Mouse (Mus musculus): ENCODE data around the gene Abr.

DNA sequence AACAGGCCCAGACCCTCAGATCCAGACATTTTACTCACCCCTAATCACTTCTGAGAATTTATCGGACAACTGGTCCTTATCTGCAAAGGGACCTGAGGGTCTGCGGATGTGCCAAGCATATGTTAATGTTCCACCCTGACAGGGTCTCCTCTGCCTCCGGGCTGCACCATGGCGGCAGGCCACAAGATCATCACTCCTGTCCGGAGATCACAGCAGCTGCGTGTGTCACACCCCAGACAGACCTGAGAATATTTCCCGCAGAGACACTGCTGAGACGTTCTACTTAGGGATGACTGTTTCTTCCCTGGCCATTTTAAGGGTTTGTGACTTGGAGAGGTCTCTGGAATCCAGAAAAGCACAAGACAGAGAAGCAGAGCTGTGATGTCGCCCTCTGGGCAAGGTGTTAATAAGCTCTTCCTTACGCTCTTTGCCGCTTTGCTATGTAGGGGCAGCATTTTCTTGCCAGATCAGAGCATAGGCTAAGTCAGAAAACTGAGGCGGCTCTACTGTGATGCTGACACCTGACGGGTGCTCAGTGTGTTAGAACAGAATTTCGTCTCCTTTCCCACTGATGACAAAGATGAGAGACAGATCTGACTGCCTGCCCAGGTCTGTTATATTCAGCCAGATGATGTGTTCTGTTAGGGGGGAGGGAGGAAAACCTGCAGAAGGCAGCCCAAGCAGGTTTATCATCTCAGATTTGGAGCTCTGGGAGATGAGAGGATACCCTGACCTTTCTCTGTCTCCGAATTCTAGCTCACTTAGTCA lies 91.8 kb downstream of the Abr start:
- no peak for TF ChIP-seq CTCF (IDR thresholded peaks at IDR 0.05; ENCODE audit: extremely low read depth, insufficient read length, insufficient replicate concordance, low read depth, low read length)
- no peak for TF ChIP-seq POLR2A (IDR thresholded peaks at IDR 0.05; ENCODE audit: low read depth, low read length)
